Mouse (Mus musculus) left cerebral cortex, adult 6 months (tissue): ENCODE data around the gene Fbxo24. TPM values are rescaled to one million over a fixed set of nuclear protein-coding genes. Genes with fewer than 3 reads are reported as not detected.

Experiments used
- long read RNA-seq, 2 experiments: library from polyadenylated mRNA; unstranded; transcript quantifications; one replicate each; pipeline ENCODE4 v2.0.0; 2019 to 2020
- polyA plus RNA-seq: library from polyadenylated mRNA; unstranded; fragments of <200 nt; fragmentation: Nextera tagmentation; gene quantifications from 2 replicates; pipeline ENCODE4 v1.2.3, GENCODE M21; 2021

Gene Fbxo24
- not detected in 2 replicates for polyA plus RNA-seq
- long read RNA-seq, experiment 1: 0 reads
- long read RNA-seq, experiment 2, partial matches to known transcripts: 0 of 1 reads
- long read RNA-seq, experiment 2, other reads (novel, unspliced or antisense): 1 of 1 reads

GRCm38 (mm10) chr5:137628498-137629305, at the start of gene Fbxo24, which contains the start of the genes Lrch4 and Gm20605:
TSS of gene Fbxo24 (minus strand) at chr5:137629002.
TSS of gene Lrch4 (plus strand) at chr5:137629121.
TSS of gene Gm20605 (plus strand) at chr5:137629175.

GRCm38 (mm10) chr5:137645652-137646091, 16.9 kb upstream of the Fbxo24 start, which contains the start of gene Irs3:
TSS of gene Irs3 (minus strand) at chr5:137645714.

GRCm38 (mm10) chr5:137641054-137641453, 12.3 kb upstream of the Fbxo24 start, which contains the start of gene Sap25:
TSS of gene Sap25 (plus strand) at chr5:137641334.

GRCm38 (mm10) chr5:137613550-137613949, 15.3 kb downstream of the Fbxo24 start, which contains the start of gene Pcolce:
TSS of gene Pcolce (minus strand) at chr5:137613784.

GRCm38 (mm10) chr5:137600619-137601364, 28.0 kb downstream of the Fbxo24 start, which contains the start of gene Mospd3:
TSS of gene Mospd3 (minus strand) at chr5:137601058.

GRCm38 (mm10) chr5:137569665-137570064, 59.1 kb downstream of the Fbxo24 start, which contains the start of gene Tfr2:
TSS of gene Tfr2 (plus strand) at chr5:137569840.

Other genes with a start within 250 kb of the Fbxo24 start
- 0.01 and 0.07 TPM in 2 replicates for gene Zan, start 151.9 kb downstream of the Fbxo24 start, polyA plus RNA-seq
- gene Pop7, start 126.5 kb downstream of the Fbxo24 start, polyA plus RNA-seq: 77.7 and 88.9 TPM in 2 replicates
- 2.3 and 4.6 TPM in 2 replicates for gene Gigyf1, start 110.5 kb downstream of the Fbxo24 start, polyA plus RNA-seq
- gene Epo, start 95.8 kb downstream of the Fbxo24 start, polyA plus RNA-seq: not detected in 2 replicates
- gene Gnb2, start 95.5 kb downstream of the Fbxo24 start, polyA plus RNA-seq: 115 and 202 TPM in 2 replicates
- 83.0 and 162 TPM in 2 replicates for gene Actl6b, start 75.5 kb downstream of the Fbxo24 start, polyA plus RNA-seq
- 4.2 and 6.1 TPM in 2 replicates for gene Tfr2, start 59.2 kb downstream of the Fbxo24 start, polyA plus RNA-seq
- gene Mospd3, start 27.9 kb downstream of the Fbxo24 start, polyA plus RNA-seq: 13.1 and 31.6 TPM in 2 replicates
- 11.7 and 16.6 TPM in 2 replicates for gene Pcolce, start 15.2 kb downstream of the Fbxo24 start, polyA plus RNA-seq
- gene Lrch4, start 119 bp upstream of the Fbxo24 start, polyA plus RNA-seq: 2.1 and 7.4 TPM in 2 replicates
- 0.30 and 0.32 TPM in 2 replicates for gene Gm20605, start 173 bp upstream of the Fbxo24 start, polyA plus RNA-seq
- gene Sap25, start 12.3 kb upstream of the Fbxo24 start, polyA plus RNA-seq: 0.50 and 0.69 TPM in 2 replicates
- 0.14 and 0.16 TPM in 2 replicates for gene Irs3, start 16.7 kb upstream of the Fbxo24 start, polyA plus RNA-seq
- 14.9 and 22.9 TPM in 2 replicates for gene Agfg2, start 55.7 kb upstream of the Fbxo24 start, polyA plus RNA-seq
- 1.3 and 12.1 TPM in 2 replicates for gene Nyap1, start 112.6 kb upstream of the Fbxo24 start, polyA plus RNA-seq
- gene Tsc22d4, start 116.7 kb upstream of the Fbxo24 start, polyA plus RNA-seq: 379 and 574 TPM in 2 replicates
- gene Ppp1r35, start 149.8 kb upstream of the Fbxo24 start, polyA plus RNA-seq: 21.3 and 41.2 TPM in 2 replicates
- 9.1 and 11.8 TPM in 2 replicates for gene Mepce, start 158.7 kb upstream of the Fbxo24 start, polyA plus RNA-seq
- gene Zcwpw1, start 158.8 kb upstream of the Fbxo24 start, polyA plus RNA-seq: 3.6 and 4.2 TPM in 2 replicates
- gene Pilra, start 207.3 kb upstream of the Fbxo24 start, polyA plus RNA-seq: 0.89 and 1.3 TPM in 2 replicates
- not detected in 2 replicates for gene Pilrb1, start 229.1 kb upstream of the Fbxo24 start, polyA plus RNA-seq
- 0.11 TPM in 1 of 2 replicates, not detected in the other for gene Pilrb2, start 242.8 kb upstream of the Fbxo24 start, polyA plus RNA-seq